Mouse (Mus musculus) bone marrow, adult 2 months (tissue): Measurements from ENCODE around the gene Slc39a2. TPM values are rescaled to one million over a fixed set of nuclear protein-coding genes. Genes with fewer than 3 reads are reported as not detected.
"Not testable (repeated sequence)": the region's sequence is repeated elsewhere in the genome, so short reads cannot be mapped to it uniquely, and the experiment has no call there.

ENCODE experiments used
- H3K27ac ChIP-seq: fragments of 200-500 bp; 2 replicates; pipeline ENCODE4 v1.5.1; 2012; ENCODE audit warnings: low read depth, mild to moderate bottlenecking, control low read depth, inconsistent platforms, low read length; ENCODE audit not compliant: control insufficient read depth, poor library complexity, insufficient read depth
- H3K4me1 ChIP-seq: fragments of 200-500 bp; 2 replicates; pipeline ENCODE4 v1.6.1; 2011; ENCODE audit warnings: low read length; ENCODE audit not compliant: control insufficient read depth, insufficient read depth
- H3K4me3 ChIP-seq: fragments of 200-500 bp; replicated peaks from 2 replicates; pipeline ENCODE3; 2011; ENCODE audit warnings: mild to moderate bottlenecking, low read depth, low read length, control low read depth; ENCODE audit not compliant: control insufficient read depth
- CTCF ChIP-seq: fragments of 200-500 bp; IDR thresholded peaks from 2 replicates; pipeline ENCODE4 v1.5.1; 2011; ENCODE audit warnings: low read length, control low read depth; ENCODE audit not compliant: control insufficient read depth, insufficient read depth
- POLR2A ChIP-seq: fragments of 200-500 bp; IDR thresholded peaks from 2 replicates; pipeline ENCODE4 v1.6.1; 2011; ENCODE audit warnings: low read depth, mild to moderate bottlenecking, control low read depth, low read length, borderline replicate concordance; ENCODE audit not compliant: control insufficient read depth
- WGBS: fragments of 180-500 bp; shearing (Covaris S2); methylation state at CpG from one replicate; pipeline ENCODE4 v1.1.7; 2018; 5-methylcytosine and 5-hydroxymethylcytosine counted together
- polyA plus RNA-seq: library from polyadenylated mRNA; stranded (reverse); fragments of >200 nt; gene quantifications from 2 replicates; pipeline ENCODE4 v1.2.4, GENCODE M21; 2011; ENCODE audit warnings: low replicate concordance; ENCODE audit not compliant: missing spikeins, insufficient read depth, insufficient read length

Slc39a2 gene
- polyA plus RNA-seq, 1 experiment: 7.2 TPM

- no peaks in the 10 kb centered on the region for H3K4me1 ChIP-seq
- no peak overlapping the region for H3K27ac ChIP-seq
- 76% methylated on average over 16 of the region's 16 CpGs for WGBS
- TF ChIP-seq CTCF (no peak), POLR2A (no peak)
- H3K4me3 ChIP-seq: no peak overlapping the region
Observed at GRCm38 (mm10) chr14:51921759-51922570, 29.3 kb downstream of the Slc39a2 start.

- WGBS: 91% methylated on average over 7 of the region's 7 CpGs
Observed at GRCm38 (mm10) chr14:51922571-51922865, 29.8 kb downstream of the Slc39a2 start, which contains the start of gene Rnase13. TSS of gene Rnase13 (minus strand) at chr14:51922773.

GRCm38 (mm10) chr14:51922910-51923309 lies 30.2 kb downstream of the Slc39a2 start:
- Histone ChIP-seq H3K4me3 (no peak overlapping the region), H3K4me1 (no peaks in the 10 kb centered on the region), H3K27ac (no peak overlapping the region)
- WGBS: 85% methylated on average over 2 of the region's 2 CpGs
- no peak for TF ChIP-seq CTCF
- TF ChIP-seq POLR2A: no peak

More at GRCm38 (mm10) chr14:51922571-51922865, 29.8 kb downstream of the Slc39a2 start, which contains the start of gene Rnase13:
- H3K4me1 ChIP-seq: no peaks in the 10 kb centered on the region
- TF ChIP-seq POLR2A (no peak), CTCF (no peak)
- no peak within 1 kb of the TSS for H3K4me3 ChIP-seq
- no peak within 1 kb of the TSS for H3K27ac ChIP-seq

DNA sequence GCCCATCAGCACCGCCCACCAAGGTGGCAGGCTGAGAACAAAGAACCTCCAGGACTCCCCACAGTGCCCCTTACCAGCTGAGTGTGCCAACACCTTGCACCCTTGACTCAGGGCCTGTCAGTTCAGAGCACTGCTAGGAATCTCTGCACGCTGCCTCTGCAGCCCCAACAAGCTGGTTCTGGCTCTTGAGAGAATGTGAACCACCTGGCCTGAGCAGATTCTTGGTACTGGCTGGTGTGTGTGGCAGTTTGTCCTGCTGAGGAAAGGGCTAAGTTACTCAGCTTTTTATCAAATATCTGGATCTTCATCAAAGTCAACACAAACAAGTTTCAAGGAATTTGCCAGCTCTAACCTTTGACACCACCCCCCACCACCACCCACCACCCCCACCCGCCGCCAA lies 30.8 kb downstream of the Slc39a2 start:
- 79% methylated on average over 4 of the region's 4 CpGs for WGBS
- Histone ChIP-seq H3K4me1 (no peaks in the 10 kb centered on the region), H3K4me3 (no peak overlapping the region), H3K27ac (no peak overlapping the region)
- no peak for TF ChIP-seq CTCF
- TF ChIP-seq POLR2A: no peak

- H3K27ac ChIP-seq, H3K4me1 ChIP-seq, H3K4me3 ChIP-seq: not testable (repeated sequence)
- 86% methylated on average over 11 of the region's 11 CpGs for WGBS
Observed at GRCm38 (mm10) chr14:51926930-51927329, 34.2 kb downstream of the Slc39a2 start.

DNA sequence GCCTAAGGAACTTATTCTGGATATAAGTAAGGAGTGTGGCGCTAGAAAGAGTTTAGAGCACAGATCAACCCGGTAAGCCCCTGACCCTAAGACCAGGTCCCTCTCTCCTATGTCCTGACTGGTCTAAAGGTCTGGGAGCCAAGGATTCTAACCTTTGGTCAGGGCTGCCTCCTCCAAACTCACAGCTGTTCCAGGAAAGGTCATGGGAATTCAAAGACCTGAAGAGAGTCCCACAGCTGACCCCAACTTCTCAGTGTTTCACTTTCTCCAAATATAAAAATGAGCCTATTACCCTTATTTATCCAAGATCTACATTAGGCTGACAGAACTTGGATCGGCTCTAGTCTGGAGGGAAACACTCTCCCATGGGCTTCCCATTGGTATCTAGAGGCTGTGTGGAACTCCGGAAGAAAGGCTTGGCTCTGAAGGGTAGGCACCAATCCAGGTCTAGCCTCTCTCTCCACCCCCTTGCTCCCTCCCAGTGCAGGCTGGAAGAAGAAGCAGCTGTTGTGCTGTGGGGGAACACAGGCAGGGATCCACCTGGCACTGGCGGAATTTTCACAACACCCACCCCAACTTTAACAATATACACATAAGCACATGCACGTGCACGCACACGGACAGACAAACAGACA lies 36.7 kb downstream of the Slc39a2 start:
- H3K4me1 ChIP-seq: no peaks in the 10 kb centered on the region
- H3K4me3 ChIP-seq: no peak overlapping the region
- WGBS: 89% methylated on average over 8 of the region's 8 CpGs
- TF ChIP-seq POLR2A (no peak), CTCF (no peak)
- no peak overlapping the region for H3K27ac ChIP-seq

GRCm38 (mm10) chr14:51929968-51930367 lies 37.3 kb downstream of the Slc39a2 start:
- Histone ChIP-seq H3K27ac (no peak overlapping the region), H3K4me3 (no peak overlapping the region), H3K4me1 (no peaks in the 10 kb centered on the region)
- TF ChIP-seq POLR2A: no peak
- TF ChIP-seq CTCF: no peak
- WGBS: 77% methylated on average over 9 of the region's 9 CpGs

- no peaks in the 10 kb centered on the region for H3K4me1 ChIP-seq
- 32% methylated on average over 5 of the region's 5 CpGs for WGBS
- no peak overlapping the region for H3K27ac ChIP-seq
- TF ChIP-seq CTCF (peak; percentile 27; the same call in 1 of the 2 replicates), POLR2A (no peak)
- no peak overlapping the region for H3K4me3 ChIP-seq
Observed at GRCm38 (mm10) chr14:51930824-51931223, 38.1 kb downstream of the Slc39a2 start.
